Mouse (Mus musculus) urinary bladder, adult 2 months (tissue): Measurements from ENCODE around the gene Cryba2. TPM values are rescaled to one million over a fixed set of nuclear protein-coding genes. Genes with fewer than 3 reads are reported as not detected.

Experiments used
- DNase-seq: peaks from one replicate; pipeline ENCODE4 v3.0.0; 2022; ENCODE audit warnings: low spot score
- polyA plus RNA-seq: library from polyadenylated mRNA; depleted of rRNA; stranded (reverse); fragments of >200 nt; gene quantifications from 2 replicates; pipeline ENCODE4 v1.2.3, GENCODE M21; 2012; rRNA removed

Cryba2 gene
- polyA plus RNA-seq, 1 experiment = not detected

DNA sequence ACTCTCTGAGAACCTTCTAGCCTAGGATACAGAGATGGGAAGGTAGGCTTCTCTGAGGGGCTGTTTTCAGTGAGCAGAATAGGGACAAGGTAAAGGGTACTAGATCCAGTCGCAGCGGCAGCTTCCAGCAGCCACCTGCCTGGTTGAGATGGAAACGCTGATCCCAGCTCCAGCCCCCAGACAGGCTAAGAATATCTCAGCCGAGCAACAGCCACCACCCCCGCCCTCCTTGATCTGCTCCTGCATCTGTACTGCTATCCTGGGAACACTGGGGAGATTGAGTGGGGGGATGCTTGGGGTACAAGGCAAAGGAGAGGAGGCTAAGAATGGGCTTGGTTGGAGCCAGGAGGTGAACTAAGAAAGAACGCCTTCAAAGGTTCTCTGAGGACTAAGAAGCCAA, 42.7 kb downstream of the Cryba2 start:
- no peak for DNase-seq

DNA sequence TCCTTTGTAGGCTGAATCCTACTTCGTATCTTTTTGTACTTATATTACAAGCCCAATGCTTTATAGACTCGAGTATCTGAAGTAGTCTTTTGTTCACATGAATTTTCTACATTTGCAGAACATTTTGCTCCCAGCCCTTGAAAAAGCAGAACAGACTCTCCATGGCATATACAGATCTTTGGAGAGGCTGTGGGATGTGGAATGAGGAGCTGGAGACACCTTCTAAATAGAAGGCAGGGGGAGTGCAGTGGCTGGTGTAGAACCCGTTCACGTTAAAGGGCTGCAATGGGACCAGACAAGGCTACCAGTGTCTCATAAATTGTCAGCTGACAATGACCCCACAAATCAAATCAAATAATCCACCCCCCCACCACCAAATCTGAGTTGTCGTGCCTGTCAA, 44.0 kb downstream of the Cryba2 start:
- DNase-seq = no peak

DNA sequence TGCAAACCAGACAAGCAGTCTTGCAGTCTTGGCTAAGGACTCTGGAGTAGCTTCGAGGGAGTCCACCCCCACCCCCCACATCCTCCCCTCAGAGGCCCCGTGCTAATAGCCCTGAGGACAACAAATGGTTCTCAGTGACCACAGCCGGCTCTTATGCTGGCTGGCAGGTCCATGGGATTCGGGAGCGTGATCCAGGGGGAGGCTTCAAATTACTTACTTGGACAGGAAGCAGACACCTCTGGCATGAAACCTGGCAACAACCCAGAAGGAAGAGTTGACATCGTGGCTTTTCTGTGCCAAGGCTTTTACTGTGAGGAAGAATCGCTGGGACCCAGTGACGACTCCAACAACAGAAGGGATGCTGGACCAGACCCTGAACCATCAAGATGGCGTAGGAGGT, 46.6 kb downstream of the Cryba2 start:
- DNase-seq = no peak

DNA sequence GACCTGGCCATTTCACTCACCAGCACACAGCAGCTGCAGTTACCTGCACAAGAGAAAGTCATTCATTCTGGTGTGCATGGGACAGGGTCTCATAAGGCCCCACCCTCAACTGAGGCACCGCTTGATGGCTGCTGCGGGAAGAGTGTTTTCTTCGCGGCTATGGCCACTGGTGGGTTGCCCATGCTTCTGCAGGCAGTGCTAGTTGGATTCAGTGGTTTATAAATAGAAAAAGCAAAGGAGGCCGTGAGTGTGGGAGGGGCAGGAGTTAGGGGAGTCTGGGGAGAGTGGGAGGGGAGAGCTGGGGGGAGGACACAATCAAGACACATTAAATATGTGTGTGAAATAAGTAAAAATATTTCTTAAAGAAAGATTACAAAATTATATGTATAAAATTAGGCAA, 49.9 kb downstream of the Cryba2 start:
- DNase-seq = no peak

Other genes with a start within 250 kb of the Cryba2 start
- 13.8 and 15.7 TPM in 2 replicates for gene Ttll4, start 231.4 kb downstream of the Cryba2 start, polyA plus RNA-seq
- 67.0 and 71.9 TPM in 2 replicates for gene Cyp27a1, start 179.6 kb downstream of the Cryba2 start, polyA plus RNA-seq
- gene Prkag3, start 143.9 kb downstream of the Cryba2 start, polyA plus RNA-seq = 0.63 and 0.76 TPM in 2 replicates
- gene Wnt6, start 121.3 kb downstream of the Cryba2 start, polyA plus RNA-seq = 2.3 and 2.6 TPM in 2 replicates
- 0.94 and 1.4 TPM in 2 replicates for gene Wnt10a, start 101.6 kb downstream of the Cryba2 start, polyA plus RNA-seq
- gene Cdk5r2, start 38.2 kb downstream of the Cryba2 start, polyA plus RNA-seq = 0.03 and 0.13 TPM in 2 replicates
- gene Fev, start 7.7 kb downstream of the Cryba2 start, polyA plus RNA-seq = not detected in 2 replicates
- 0.01 TPM in 1 of 2 replicates, not detected in the other for gene Cfap65, start 42.5 kb upstream of the Cryba2 start, polyA plus RNA-seq
- gene Ihh, start 58.5 kb upstream of the Cryba2 start, polyA plus RNA-seq = 0.16 and 0.21 TPM in 2 replicates
- 3.4 and 4.3 TPM in 2 replicates for gene Nhej1, start 232.1 kb upstream of the Cryba2 start, polyA plus RNA-seq
- 0.91 and 1.2 TPM in 2 replicates for gene Slc23a3, start 240.7 kb upstream of the Cryba2 start, polyA plus RNA-seq
- 50.8 and 51.7 TPM in 2 replicates for gene Cnppd1, start 249.6 kb upstream of the Cryba2 start, polyA plus RNA-seq
- 60.5 and 61.5 TPM in 2 replicates for gene Retreg2, start 249.6 kb upstream of the Cryba2 start, polyA plus RNA-seq